Mouse (Mus musculus) left cerebral cortex, postnatal 10 days (tissue): ENCODE results near the gene Syde2. TPM values are rescaled to one million over a fixed set of nuclear protein-coding genes. Genes with fewer than 3 reads are reported as not detected.

Experiments
- DNase-seq, 2 experiments: peaks; one replicate each; pipeline ENCODE4 v3.0.0; 2021 to 2022; ENCODE audit warnings: low spot score in 2 of 2, mixed read lengths in 1 of 2; ENCODE audit errors: extremely low spot score in 1 of 2
- intact Hi-C: fragments of 180-260 bp; cut with DNase I; formaldehyde crosslinking; loops from one replicate; pipeline ENCODE4 v1.15.1; 2025
- total RNA-seq, 2 experiments: library from RNA; stranded (reverse); gene quantifications; 2 replicates each; pipeline ENCODE4 v1.2.3; 2021

The Syde2 gene
- total RNA-seq, result 1 to 10 TPM; 3.1 to 4.3 TPM

DNA sequence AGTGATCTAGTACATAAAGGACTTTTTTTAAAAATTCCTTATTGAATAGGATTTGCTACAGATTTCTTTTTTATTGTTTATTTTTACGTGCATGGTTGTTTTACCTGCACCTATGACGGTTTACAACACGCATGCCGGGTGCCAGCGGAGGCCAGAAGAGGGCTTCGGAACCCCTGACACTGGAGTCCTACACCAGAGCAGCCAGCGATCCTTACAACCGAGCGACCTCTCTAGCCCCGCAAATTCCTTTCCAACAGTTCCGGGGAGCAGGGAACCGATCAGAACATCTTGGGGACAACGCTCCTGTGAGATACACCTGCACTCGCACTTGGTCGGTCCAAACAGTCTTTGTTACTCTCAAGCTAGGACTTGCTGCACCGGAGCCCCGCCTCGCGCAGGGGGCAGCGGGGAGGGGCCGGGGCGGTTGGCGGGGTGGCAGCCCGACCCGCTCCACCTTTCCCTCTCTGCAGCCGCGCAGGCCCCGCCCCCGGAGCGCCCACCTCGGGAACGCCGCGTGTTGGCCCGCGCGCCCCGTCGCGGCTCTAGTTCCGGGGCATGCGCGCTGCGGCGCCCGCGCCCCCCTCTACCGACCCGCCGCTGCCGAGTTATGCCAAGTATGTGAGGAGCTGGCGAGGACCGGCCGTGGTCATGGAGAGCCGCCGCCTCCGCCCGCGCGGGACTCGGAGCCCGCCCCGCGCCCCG, at the start of gene Syde2:
Gene Syde2 (plus strand): TSS at position 603 of the 702 bp plus-strand sequence.
- intact Hi-C loops, result no loop called here

DNA sequence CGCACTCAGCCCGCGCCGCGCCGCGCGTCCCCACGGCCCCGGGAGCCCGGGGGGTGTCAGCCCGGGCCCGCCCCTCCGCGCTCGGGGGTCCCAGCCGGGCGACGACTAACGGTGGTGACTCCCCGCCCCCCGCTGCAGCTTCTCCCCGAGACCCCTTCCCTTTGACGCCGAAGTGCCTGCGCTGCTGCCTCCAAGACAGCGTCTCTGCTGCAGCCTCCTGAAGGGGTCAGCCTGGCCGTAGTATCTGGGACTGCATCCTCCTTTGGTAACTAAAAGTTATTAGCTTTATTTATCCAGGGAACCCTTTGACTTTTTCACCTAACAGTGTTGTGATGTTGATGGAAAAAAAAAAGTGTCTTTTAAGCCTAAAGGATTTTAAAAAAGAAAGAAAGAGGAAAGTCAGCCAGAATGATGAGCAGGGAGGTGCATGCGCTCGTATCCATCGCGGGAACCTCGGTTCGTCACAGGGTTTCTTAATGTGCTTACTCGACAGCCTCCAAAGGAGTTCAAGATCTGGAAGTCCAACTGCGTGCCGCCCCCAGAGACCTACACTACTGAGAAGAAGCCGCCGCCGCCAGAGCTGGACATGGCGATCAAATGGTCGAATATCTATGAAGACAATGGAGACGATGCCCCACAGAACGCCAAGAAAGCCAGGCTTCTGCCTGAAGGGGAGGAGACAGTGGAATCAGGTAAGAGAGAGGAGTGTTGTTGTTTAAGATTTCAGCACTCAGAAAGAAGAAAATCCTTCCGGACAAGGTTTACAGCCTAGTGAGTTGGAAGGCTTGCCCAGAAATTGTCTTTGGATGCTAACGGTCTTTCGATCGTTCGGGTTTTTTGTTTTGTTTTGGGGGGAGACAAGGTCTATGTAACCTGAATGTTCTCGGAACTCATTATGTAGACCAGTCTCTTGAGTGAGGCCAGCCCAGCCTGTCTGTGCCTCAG, 49.0 kb upstream of the Syde2 start:
- peak in 1 of 2 experiments; percentile 55 for DNase-seq
- intact Hi-C loops, result no loop called here

More for the DNA sequence above, at the start of gene Syde2:
- DNase-seq, result peak; percentile 39 to 85

DNA sequence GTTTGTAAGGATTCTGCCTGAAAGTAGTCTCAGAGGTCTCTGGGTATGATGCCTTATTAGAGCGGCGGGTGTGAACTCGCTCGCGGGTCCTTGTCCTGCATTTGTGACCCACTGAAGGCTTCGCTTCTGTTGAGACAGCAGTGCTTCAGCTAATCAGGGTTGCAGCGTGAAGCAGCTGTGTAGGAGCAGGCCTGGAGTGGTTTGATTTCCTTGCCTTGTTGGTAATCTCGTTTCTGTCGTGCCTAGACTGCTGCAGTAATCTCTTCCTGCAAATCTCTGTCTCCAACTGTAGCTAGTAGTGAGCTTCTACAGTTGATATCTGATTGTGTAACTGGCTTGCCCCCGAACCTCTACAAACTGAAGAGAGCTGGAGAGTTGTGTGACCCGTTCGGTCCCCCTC, 48.3 kb upstream of the Syde2 start:
- DNase-seq, result no peak
- intact Hi-C loops, result no loop called here

DNA sequence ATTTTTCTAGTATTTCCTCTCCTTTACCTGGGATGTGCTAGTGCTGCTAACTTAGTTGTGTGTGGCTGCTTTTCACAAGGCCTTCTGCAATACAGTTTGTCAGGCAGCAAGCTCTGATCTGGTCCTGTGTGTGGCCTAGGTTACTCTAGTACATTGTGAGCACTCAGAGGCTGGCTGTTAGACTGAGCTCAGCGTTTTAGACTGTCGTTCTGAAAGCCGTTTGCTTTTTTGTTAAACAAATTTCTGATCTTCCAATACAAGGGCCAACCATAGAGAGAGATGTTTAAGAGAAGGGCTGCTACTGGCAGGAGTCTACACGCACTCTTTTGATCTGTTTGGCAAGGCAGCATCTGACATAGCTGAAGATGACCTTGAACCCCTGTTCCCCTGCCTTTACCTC, 47.7 kb upstream of the Syde2 start:
- intact Hi-C loops, result no loop called here
- DNase-seq, result no peak

DNA sequence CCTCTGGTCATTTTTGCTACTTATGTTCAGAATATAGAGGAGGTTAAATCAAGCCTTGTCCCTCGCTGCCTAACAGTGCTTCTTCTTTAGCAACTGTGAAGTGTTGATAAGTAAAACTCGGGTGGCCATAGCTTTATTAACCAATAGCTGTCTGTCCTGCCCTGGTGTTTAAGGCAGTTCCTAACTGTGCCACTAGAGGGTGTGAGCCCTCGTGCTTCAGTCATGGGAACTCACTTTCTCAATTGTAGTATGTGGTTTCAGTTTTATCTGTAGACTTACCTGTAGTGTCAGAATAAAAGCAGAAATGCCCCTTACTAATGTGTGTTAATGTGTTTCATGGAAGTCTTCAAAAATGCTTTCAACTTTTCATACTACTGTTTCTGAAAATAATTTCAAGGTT, 45.7 kb upstream of the Syde2 start:
- intact Hi-C loops, result no loop called here
- DNase-seq, result peak; percentile 41 to 59

DNA sequence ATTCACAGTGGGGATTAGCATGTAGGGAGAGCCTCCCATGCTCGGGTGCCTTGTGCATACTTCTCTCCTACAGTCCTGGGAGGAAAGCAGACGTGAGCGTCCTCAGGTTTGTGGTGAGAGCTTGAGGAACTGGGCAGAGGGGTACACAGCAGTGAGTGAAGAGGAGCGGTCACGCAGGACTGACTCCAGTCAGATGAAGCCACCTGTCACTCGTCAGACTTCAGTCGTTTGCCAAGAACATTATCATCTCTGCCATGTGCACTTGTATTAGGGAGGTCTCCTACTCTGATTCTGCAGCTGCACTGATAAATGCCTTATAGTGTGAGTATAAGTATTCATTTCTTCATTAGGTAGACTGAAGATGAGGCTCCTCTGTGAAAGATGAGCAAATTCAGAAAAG, 43.3 kb upstream of the Syde2 start:
- intact Hi-C loops, result no loop called here
- no peak for DNase-seq

DNA sequence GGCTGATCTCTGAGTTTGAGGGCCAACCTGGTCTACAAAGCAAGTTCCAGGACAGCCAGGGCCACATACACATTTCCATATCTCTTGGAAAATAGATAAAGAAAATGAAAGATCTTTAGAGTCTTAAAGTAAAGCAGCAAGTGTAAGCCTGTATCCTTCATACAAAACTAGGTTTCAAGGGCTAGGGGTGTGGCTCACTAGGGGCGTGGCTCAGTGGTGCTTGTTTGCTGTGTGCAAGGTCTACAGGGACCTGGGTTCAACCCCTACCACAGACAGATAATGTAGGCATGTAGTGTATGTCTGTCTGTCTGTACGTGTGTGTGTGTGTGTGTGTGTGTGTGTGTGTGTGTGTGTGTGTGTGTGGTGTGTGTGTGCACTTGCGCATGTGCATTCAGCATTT, 41.8 kb upstream of the Syde2 start:
- intact Hi-C loops, result no loop called here
- DNase-seq, result no peak

DNA sequence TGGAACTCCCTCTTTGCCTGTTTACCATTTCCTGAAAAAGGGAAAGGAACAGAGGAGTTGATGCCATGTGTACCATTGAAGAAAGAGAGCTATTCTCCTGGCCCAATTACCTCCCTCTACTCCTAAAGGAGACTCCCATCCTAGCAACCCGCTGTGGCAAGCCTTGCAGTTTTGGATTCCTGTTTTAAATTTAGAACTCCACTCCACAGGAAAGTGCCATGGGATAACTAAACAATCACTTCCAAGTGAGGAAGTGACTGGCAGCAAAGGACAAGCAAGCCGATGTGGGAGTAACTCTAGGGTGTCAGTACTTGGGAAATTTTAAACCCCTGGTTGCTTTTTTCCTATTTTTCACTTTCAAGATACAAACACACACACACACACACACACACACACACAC, 41.0 kb upstream of the Syde2 start:
- no peak for DNase-seq
- intact Hi-C loops, result no loop called here

DNA sequence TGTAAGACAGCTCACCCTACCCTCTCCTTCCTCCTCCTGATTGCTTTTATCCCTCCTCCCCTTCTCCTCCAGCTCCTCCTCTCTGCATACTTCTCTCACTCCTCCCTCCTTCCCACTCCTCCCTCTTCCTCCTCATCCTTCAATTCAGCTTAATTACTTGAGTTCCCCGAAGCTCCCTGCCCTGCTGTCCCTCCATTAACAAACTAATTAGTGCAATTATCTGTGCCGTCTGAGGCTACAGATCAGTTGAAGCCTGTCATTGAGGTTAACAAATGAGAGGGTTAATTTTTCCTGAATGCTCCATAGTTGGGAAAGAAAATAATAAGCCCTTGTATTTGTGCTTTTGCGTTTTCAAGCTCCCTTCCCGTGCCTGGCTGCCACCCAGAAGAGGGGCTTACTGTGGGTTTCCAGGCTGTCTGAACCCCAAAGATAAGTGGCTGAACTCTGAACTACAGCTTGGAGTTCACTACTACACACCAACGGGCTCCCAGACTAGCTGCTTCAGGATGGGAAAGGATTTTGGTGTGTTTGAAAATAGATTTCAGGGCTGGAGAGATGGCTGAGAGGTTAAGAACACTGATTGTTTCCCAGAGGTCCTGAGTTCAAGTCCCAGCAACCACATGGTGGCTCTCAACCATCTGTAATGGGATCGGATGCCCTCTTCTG, 40.0 kb upstream of the Syde2 start:
- no peak for DNase-seq
- intact Hi-C loops, result no loop called here

DNA sequence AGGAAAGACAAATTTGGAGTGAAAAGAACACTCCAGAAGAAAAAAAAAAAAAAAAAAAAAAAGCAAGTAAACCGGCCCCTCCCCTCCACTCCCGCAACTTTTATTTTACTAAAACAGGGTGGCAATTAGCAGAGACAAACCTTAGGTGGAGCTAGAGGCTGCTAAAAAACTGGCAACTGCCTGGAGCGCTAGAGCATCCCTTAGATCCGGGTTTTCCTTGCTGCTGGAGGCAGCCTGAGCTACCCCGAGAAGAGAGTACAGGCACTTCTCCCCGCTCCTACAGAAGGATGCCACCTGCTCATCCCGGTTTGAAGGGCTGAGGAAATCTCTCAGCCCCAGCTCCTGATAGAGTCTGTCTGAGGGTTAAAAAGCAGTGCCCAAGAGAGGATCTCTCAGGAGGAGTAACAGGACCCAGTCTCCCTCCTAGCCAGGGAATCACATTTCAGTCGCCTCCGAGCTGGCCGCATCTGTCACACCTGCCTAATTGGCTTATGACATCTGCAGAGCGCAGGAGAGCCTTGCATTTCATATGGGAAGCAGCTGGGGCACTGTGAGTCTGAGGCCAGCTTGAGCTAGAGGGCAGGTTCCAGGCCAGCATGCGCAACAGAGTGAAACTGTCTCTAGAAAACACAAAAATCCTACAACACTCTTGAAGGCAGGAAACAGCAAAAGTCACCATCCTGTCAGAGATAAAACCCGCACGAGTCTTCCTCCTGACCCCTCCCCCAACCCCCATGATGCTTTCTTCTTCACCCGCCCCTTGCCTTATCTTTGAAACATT, 37.4 kb upstream of the Syde2 start:
- intact Hi-C loops, result loop anchor here (2.0 to 10.0 kb wide), 3 partner anchors 107 to 225 kb away; partner anchors contain the start of gene Wdr63
- peak; percentile 48 to 65 for DNase-seq

DNA sequence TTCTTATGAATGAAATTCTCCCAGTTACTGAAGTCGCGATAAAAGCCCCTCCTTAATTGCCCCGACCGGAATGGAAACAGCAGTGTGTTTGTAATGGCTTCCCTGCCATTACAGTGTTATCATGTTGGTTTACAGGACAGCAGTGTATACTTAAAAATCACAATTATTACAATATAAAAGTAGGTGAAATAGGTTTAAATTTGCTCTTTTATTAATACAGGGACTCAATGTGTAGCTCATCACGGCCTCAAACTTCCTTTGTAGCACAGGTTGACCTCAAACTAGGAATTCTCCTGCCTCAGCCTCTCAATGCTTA, 36.9 kb upstream of the Syde2 start:
- intact Hi-C loops, result loop anchor here (2.0 to 10.0 kb wide), 3 partner anchors 107 to 224 kb away; partner anchors contain the start of gene Wdr63
- no peak for DNase-seq

DNA sequence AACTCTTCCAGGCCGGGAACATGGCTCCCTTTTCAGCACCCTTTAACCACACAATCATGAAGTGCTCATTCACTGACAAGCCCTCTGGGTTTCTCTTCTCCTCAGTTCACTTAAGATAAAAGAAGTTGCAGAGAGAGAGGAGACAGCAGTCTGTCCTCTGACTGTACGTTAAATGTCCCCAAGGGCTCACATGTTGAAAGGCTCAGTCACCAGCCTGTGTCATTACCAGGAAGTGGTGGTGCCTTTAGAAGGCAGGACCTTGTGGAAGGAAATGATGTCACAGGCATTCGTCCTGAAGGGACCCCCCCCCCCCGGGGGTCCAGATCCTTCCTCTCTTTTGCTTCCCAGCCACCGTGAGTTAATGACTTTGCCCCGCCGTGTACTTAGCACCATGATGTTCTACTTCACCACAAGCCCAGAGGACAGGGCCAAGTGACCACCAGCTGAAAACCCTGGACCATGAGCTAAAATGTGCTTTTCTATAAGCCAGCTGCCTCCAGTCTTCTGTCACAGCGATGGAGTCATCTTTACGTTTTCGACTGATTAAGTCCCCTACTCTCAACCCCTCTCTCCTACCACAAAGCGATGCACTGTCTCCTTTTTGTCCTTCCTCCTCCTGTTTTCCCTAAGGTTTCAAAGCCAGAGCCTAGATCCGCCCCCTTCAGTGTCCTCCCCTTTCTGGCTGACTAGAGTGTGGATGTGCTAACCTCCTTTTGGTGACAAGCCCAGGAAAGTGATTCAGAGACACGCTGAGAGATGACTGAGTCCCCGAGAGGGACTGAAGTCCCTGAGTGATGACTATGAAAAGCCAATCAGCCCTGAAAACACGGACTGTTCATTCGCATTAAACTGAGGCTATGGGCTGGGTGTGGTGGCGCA, 36.1 kb upstream of the Syde2 start:
- intact Hi-C loops, result loop anchor here (2.0 to 10.0 kb wide), 3 partner anchors 106 to 223 kb away; partner anchors contain the start of gene Wdr63
- DNase-seq, result no peak

DNA sequence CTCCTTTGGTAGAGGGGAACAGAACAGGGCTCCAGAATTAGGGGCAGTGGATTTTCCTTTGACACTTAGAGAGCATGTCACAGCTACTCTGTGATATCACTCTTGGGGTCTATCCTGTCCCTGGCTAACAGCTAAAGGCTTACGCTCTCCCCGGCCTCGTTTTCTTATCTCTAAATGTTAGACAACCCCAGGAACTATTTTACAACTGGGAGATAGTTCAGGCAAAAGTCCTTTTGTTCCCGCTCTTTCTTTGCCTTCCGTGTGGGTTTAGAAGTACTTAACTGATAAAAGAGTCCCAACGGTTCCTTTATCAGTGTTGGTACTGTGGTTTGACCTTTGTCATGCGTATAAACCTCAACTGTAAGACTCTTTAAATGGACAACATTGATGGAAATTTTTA, 34.7 kb upstream of the Syde2 start:
- intact Hi-C loops, result loop anchor here (5.0 to 10.0 kb wide), 2 partner anchors 104 to 152 kb away; partner anchors contain the start of gene Wdr63
- DNase-seq, result no peak

DNA sequence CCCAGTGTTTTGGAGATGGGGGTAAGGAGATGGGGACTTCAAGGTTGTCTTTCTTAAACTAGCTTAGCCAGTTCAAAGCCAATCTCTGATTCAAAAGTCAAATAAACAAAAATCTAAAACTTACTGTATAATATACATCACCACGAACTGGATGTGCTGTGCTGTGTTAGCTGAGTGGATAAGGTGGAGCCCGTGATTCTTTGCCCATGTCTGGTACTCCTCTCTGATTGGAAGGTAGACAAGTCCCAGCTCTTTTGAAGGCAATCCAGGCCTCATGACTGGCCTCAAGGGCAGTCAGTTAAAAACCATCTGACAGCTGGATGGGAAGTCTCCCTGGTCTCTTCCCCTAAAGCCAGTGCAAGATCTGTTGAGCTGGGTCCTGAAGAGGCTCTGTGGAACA, 34.3 kb upstream of the Syde2 start:
- DNase-seq, result no peak
- intact Hi-C loops, result loop anchor here (5.0 to 10.0 kb wide), 2 partner anchors 104 to 151 kb away; partner anchors contain the start of gene Wdr63

DNA sequence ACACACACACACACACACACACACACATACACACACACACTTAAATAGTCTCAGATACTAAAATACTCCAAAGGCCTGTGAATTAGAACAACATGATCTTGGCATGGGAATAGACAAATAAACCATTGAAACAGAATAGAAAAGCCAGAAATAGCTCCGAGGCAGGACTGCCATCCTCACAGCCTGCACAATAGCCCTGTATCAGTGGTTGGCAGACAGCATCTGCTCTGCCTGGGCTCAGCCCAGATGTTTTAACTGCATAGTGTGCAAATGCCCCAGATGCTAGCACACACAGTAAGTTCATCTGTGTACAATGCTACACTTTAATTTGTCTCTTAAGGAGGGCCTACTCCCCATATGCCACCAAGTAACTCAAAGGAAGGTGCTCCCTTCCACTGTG, 27.8 kb upstream of the Syde2 start:
- intact Hi-C loops, result loop anchor here (10.0 kb wide), 1 partner anchor 145 kb away; the partner anchor contains the start of gene Wdr63
- DNase-seq, result no peak

DNA sequence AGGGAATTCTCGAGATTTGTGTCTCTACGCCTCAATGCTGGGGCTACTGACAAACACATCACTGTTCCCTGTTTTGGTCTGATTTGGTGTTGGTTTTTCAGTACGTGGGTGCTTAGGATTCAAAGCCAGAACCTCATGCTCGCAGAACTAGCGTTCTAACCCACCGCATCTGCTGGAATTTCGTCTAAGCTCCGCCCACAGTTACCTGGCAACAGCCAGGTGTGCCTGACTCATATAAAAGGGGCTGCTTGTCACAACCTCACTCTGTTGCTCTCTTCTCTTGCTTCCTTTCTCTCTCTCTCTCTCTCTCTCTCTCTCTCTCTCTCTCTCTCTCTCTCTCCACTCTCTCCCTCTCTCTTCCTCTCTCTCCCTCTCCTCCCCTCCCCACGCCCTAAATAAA, 25.3 kb upstream of the Syde2 start:
- no peak for DNase-seq
- intact Hi-C loops, result no loop called here

DNA sequence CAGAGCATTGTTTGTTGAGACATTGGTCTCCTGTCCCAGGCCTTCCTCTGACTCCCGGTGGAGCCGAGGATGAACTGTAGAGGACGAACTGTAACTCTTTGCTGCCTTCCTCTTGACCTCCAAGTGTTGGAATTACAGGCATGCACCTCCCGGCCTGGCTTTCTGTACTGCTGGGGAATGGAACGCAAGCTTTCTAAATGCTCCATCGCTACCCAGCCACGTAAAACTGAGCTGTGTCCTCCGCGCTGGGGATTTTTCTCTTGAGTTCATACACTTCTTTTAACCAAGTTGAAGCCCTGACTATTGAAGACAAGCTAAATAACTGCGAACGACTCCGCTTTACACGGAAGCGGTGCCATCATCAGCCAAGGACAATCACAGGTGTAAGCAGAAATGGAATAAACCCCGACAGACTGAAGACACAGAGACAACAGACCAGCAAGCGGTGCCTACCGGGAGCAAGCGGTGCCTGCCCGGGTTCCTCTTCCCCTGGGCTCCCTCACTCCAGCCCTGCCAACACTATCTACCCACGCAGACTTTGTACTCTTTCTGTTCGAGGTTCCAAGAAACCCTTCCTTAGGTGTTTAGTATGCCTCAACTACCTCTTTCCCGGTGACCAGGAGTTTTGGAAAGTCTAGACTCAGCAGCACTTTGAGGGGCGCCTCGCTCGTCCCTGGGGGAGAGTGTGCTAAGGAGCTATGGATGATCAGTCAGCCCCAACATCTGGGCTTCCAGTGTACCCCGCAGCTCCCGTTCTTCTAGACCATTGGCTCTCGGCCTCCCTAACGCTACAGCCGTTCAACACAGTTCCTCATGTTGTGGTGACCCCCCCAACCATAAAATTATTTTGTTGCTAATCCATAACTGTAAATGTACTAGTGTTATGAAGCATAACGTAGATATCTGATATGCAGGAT, 24.3 kb upstream of the Syde2 start:
- DNase-seq, result no peak
- intact Hi-C loops, result no loop called here
